Mouse (Mus musculus): Measurements from ENCODE around the gene Camkmt. TPM values are rescaled to one million over a fixed set of nuclear protein-coding genes. Genes with fewer than 3 reads are reported as not detected.

Camkmt gene
- polyA plus RNA-seq, 1 experiment: 4.8 TPM

GRCm38 (mm10) chr17:85279720-85280119 is 189.4 kb downstream of the Camkmt start:
- Histone ChIP-seq H3K27me3 (ENCODE audit: control insufficient read depth, insufficient read depth, low read length) (no peaks in the 10 kb centered on the region), H3K4me1 (ENCODE audit: control insufficient read depth, insufficient read depth, low read length) (no peaks in the 10 kb centered on the region), H3K4me3 (ENCODE audit: control insufficient read depth, low read depth, low read length) (no peak overlapping the region), H3K36me3 (ENCODE audit: control insufficient read depth, insufficient read depth, low read length) (no peaks in the 10 kb centered on the region), H3K27ac (ENCODE audit: control insufficient read depth, insufficient read depth, low read depth, low read length) (no peak overlapping the region)
- TF ChIP-seq POLR2A (IDR thresholded peaks at IDR 0.05; ENCODE audit: control insufficient read depth, low read depth, low read length): no peak
- no peak for TF ChIP-seq CTCF (IDR thresholded peaks at IDR 0.05; ENCODE audit: control insufficient read depth, insufficient read depth, insufficient replicate concordance, low read depth, low read length)

DNA sequence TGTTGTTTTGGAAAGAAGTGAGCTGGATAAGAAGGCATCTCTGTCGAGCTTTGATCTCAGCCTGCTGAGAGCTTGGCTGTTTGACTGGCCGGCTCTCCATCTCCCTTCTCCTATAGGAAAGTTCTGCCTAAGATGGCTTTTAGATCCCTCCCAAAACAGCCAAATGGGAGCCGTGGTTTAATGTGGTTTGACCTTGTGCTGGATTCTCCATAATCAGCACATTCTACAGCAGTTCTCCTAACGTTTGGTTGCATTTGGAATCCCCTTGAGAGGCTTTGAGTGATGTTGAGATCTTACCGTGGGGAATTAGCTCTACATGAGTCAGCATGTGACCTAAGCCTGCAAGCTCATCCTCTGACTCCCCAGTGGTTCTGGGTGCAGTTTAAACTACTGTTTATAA is 192.1 kb downstream of the Camkmt start:
- Histone ChIP-seq H3K27ac (ENCODE audit: control insufficient read depth, insufficient read depth, low read depth, low read length) (no peak overlapping the region), H3K4me1 (ENCODE audit: control insufficient read depth, insufficient read depth, low read length) (no peaks in the 10 kb centered on the region), H3K4me3 (ENCODE audit: control insufficient read depth, low read depth, low read length) (no peak overlapping the region), H3K36me3 (ENCODE audit: control insufficient read depth, insufficient read depth, low read length) (no peaks in the 10 kb centered on the region), H3K27me3 (ENCODE audit: control insufficient read depth, insufficient read depth, low read length) (no peaks in the 10 kb centered on the region)
- TF ChIP-seq CTCF (IDR thresholded peaks at IDR 0.05; ENCODE audit: control insufficient read depth, insufficient read depth, insufficient replicate concordance, low read depth, low read length) (no peak), POLR2A (IDR thresholded peaks at IDR 0.05; ENCODE audit: control insufficient read depth, low read depth, low read length) (no peak)

GRCm38 (mm10) chr17:85291154-85291553 is 200.8 kb downstream of the Camkmt start:
- Histone ChIP-seq H3K4me3 (ENCODE audit: control insufficient read depth, low read depth, low read length) (no peak overlapping the region), H3K36me3 (ENCODE audit: control insufficient read depth, insufficient read depth, low read length) (no peaks in the 10 kb centered on the region), H3K27ac (ENCODE audit: control insufficient read depth, insufficient read depth, low read depth, low read length) (no peak overlapping the region), H3K4me1 (ENCODE audit: control insufficient read depth, insufficient read depth, low read length) (no peaks in the 10 kb centered on the region), H3K27me3 (ENCODE audit: control insufficient read depth, insufficient read depth, low read length) (no peaks in the 10 kb centered on the region)
- TF ChIP-seq CTCF (IDR thresholded peaks at IDR 0.05; ENCODE audit: control insufficient read depth, insufficient read depth, insufficient replicate concordance, low read depth, low read length): no peak

GRCm38 (mm10) chr17:85291601-85292000 is 201.2 kb downstream of the Camkmt start:
- H3K4me1 ChIP-seq (ENCODE audit: control insufficient read depth, insufficient read depth, low read length): no peaks in the 10 kb centered on the region
- TF ChIP-seq CTCF (IDR thresholded peaks at IDR 0.05; ENCODE audit: control insufficient read depth, insufficient read depth, insufficient replicate concordance, low read depth, low read length) (no peak), POLR2A (IDR thresholded peaks at IDR 0.05; ENCODE audit: control insufficient read depth, low read depth, low read length) (no peak)
- no peak overlapping the region for H3K4me3 ChIP-seq (ENCODE audit: control insufficient read depth, low read depth, low read length)
- no peaks in the 10 kb centered on the region for H3K36me3 ChIP-seq (ENCODE audit: control insufficient read depth, insufficient read depth, low read length)
- H3K27me3 ChIP-seq (ENCODE audit: control insufficient read depth, insufficient read depth, low read length): no peaks in the 10 kb centered on the region
- H3K27ac ChIP-seq (ENCODE audit: control insufficient read depth, insufficient read depth, low read depth, low read length): no peak overlapping the region

- H3K27ac ChIP-seq (ENCODE audit: control insufficient read depth, insufficient read depth, low read depth, low read length): no peak overlapping the region
- no peaks in the 10 kb centered on the region for H3K4me1 ChIP-seq (ENCODE audit: control insufficient read depth, insufficient read depth, low read length)
- TF ChIP-seq POLR2A (IDR thresholded peaks at IDR 0.05; ENCODE audit: control insufficient read depth, low read depth, low read length) (no peak), CTCF (IDR thresholded peaks at IDR 0.05; ENCODE audit: control insufficient read depth, insufficient read depth, insufficient replicate concordance, low read depth, low read length) (no peak)
- no peaks in the 10 kb centered on the region for H3K36me3 ChIP-seq (ENCODE audit: control insufficient read depth, insufficient read depth, low read length)
- no peak overlapping the region for H3K4me3 ChIP-seq (ENCODE audit: control insufficient read depth, low read depth, low read length)
- H3K27me3 ChIP-seq (ENCODE audit: control insufficient read depth, insufficient read depth, low read length): no peaks in the 10 kb centered on the region
Measured at GRCm38 (mm10) chr17:85292276-85292675, 201.9 kb downstream of the Camkmt start.

DNA sequence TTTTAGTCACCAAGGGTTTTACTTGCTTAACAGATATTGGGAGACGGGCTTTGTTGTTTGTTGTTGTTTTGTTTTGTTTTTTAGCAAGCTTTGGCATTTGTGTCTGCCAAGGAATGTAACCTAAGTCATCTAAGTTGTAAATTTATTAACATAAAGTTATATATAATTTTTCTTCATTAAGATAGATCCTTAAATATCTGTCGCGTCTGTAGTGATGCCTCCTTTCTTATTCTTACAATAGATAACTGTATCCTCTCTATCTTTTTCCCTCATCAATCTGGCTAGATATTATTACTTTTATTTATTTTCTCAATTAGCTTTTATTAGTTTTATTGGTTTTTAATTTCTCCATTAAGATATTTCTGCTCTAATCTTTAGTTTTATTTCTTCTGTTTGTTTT is 213.3 kb downstream of the Camkmt start:
- H3K4me3 ChIP-seq (ENCODE audit: control insufficient read depth, low read depth, low read length): no peak overlapping the region
- no peaks in the 10 kb centered on the region for H3K36me3 ChIP-seq (ENCODE audit: control insufficient read depth, insufficient read depth, low read length)
- no peak overlapping the region for H3K27ac ChIP-seq (ENCODE audit: control insufficient read depth, insufficient read depth, low read depth, low read length)
- H3K27me3 ChIP-seq (ENCODE audit: control insufficient read depth, insufficient read depth, low read length): no peaks in the 10 kb centered on the region
- TF ChIP-seq POLR2A (IDR thresholded peaks at IDR 0.05; ENCODE audit: control insufficient read depth, low read depth, low read length) (no peak), CTCF (IDR thresholded peaks at IDR 0.05; ENCODE audit: control insufficient read depth, insufficient read depth, insufficient replicate concordance, low read depth, low read length) (no peak)
- H3K4me1 ChIP-seq (ENCODE audit: control insufficient read depth, insufficient read depth, low read length): no peaks in the 10 kb centered on the region

GRCm38 (mm10) chr17:85308566-85308965 is 218.2 kb downstream of the Camkmt start:
- no peak overlapping the region for H3K4me3 ChIP-seq (ENCODE audit: control insufficient read depth, low read depth, low read length)
- H3K27me3 ChIP-seq (ENCODE audit: control insufficient read depth, insufficient read depth, low read length): no peaks in the 10 kb centered on the region
- no peaks in the 10 kb centered on the region for H3K4me1 ChIP-seq (ENCODE audit: control insufficient read depth, insufficient read depth, low read length)
- TF ChIP-seq POLR2A (IDR thresholded peaks at IDR 0.05; ENCODE audit: control insufficient read depth, low read depth, low read length) (no peak), CTCF (IDR thresholded peaks at IDR 0.05; ENCODE audit: control insufficient read depth, insufficient read depth, insufficient replicate concordance, low read depth, low read length) (no peak)
- H3K27ac ChIP-seq (ENCODE audit: control insufficient read depth, insufficient read depth, low read depth, low read length): no peak overlapping the region
- H3K36me3 ChIP-seq (ENCODE audit: control insufficient read depth, insufficient read depth, low read length): no peaks in the 10 kb centered on the region

GRCm38 (mm10) chr17:85309046-85309445 is 218.7 kb downstream of the Camkmt start:
- H3K4me1 ChIP-seq (ENCODE audit: control insufficient read depth, insufficient read depth, low read length): no peaks in the 10 kb centered on the region
- no peak overlapping the region for H3K4me3 ChIP-seq (ENCODE audit: control insufficient read depth, low read depth, low read length)
- no peak for TF ChIP-seq CTCF (IDR thresholded peaks at IDR 0.05; ENCODE audit: control insufficient read depth, insufficient read depth, insufficient replicate concordance, low read depth, low read length)
- H3K27ac ChIP-seq (ENCODE audit: control insufficient read depth, insufficient read depth, low read depth, low read length): no peak overlapping the region
- no peaks in the 10 kb centered on the region for H3K36me3 ChIP-seq (ENCODE audit: control insufficient read depth, insufficient read depth, low read length)
- H3K27me3 ChIP-seq (ENCODE audit: control insufficient read depth, insufficient read depth, low read length): no peaks in the 10 kb centered on the region
